In genomic region chr11:35286578-35287390, GRCm38 (mm10) we compare ENCODE assay signal across 28 mouse cellular contexts.
DNase-seq lines count a peak whose midpoint lies in the region; ATAC-seq and TF ChIP-seq lines count a peak whose summit lies in the region.
"Had no signal": no experiment of that assay in that cellular context is flagged by ENCODE, and none has a peak within 500 bp of the region (broad histone marks: within the 10 kb centered on the region; RNA-seq: fewer than 3 reads in every experiment).

No protein-coding gene starts in this region.

- WGBS in forebrain, embryonic 15.5 days = 34% methylated on average over 13 of the region's 13 CpGs
- 87% methylated on average over 13 of the region's 13 CpGs for WGBS in forebrain, embryonic 10.5 days
- WGBS in midbrain, embryonic 15.5 days = 60% methylated on average over 13 of the region's 13 CpGs
- WGBS in midbrain, embryonic 11.5 days = 86% methylated on average over 13 of the region's 13 CpGs
- WGBS in forebrain, embryonic 16.5 days = 24% methylated on average over 13 of the region's 13 CpGs

- H3K9ac ChIP-seq in forebrain, embryonic 15.5 days (replicated peaks) = no peak overlapping the region
- H3K9ac ChIP-seq in midbrain, embryonic 15.5 days = no peak overlapping the region
- no peak overlapping the region for H3K9ac ChIP-seq in midbrain, embryonic 11.5 days (ENCODE audit: low read length)
- no peak overlapping the region for H3K9ac ChIP-seq in forebrain, embryonic 16.5 days (replicated peaks; ENCODE audit: low read depth, low read length)
- H3K9ac ChIP-seq: limb, embryonic 12.5 days; liver, embryonic 15.5 days; lung, embryonic 14.5 days had no signal

- no peaks in the 10 kb centered on the region for H3K9me3 ChIP-seq in forebrain, embryonic 15.5 days
- H3K9me3 ChIP-seq in forebrain, embryonic 10.5 days = 0 out of 2 replicates have a peak, but pooled peaks cover 3% of the 10 kb centered on the region
- no peaks in the 10 kb centered on the region for H3K9me3 ChIP-seq in midbrain, embryonic 15.5 days
- H3K9me3 ChIP-seq in midbrain, embryonic 11.5 days (ENCODE audit: control insufficient read depth, low read length) = no peaks in the 10 kb centered on the region; the same call in 1 of the 2 replicates
- no peaks in the 10 kb centered on the region for H3K9me3 ChIP-seq in forebrain, embryonic 16.5 days (ENCODE audit: control insufficient read depth, low read length)
- H3K9me3 ChIP-seq: liver, embryonic 15.5 days; midbrain, embryonic 10.5 days had no signal

- H3K27me3 ChIP-seq in forebrain, embryonic 15.5 days = no peaks in the 10 kb centered on the region
- H3K27me3 ChIP-seq in forebrain, embryonic 10.5 days (ENCODE audit: poor library complexity, severe bottlenecking) = peaks cover 29% of the 10 kb centered on the region
- no peaks in the 10 kb centered on the region for H3K27me3 ChIP-seq in midbrain, embryonic 15.5 days (replicated peaks)
- 0 out of 2 replicates have a peak, but pooled peaks cover 3% of the 10 kb centered on the region for H3K27me3 ChIP-seq in midbrain, embryonic 11.5 days (ENCODE audit: control insufficient read depth, insufficient read depth, low read length)
- H3K27me3 ChIP-seq in forebrain, embryonic 16.5 days (replicated peaks; ENCODE audit: control insufficient read depth, insufficient read depth, low read length) = no peaks in the 10 kb centered on the region
- H3K27me3 ChIP-seq: limb, embryonic 12.5 days; liver, embryonic 15.5 days; Patski had no signal

- H3K4me1 ChIP-seq in forebrain, embryonic 15.5 days = peaks cover 42% of the 10 kb centered on the region
- peaks cover 27% of the 10 kb centered on the region for H3K4me1 ChIP-seq in forebrain, embryonic 10.5 days
- H3K4me1 ChIP-seq in midbrain, embryonic 15.5 days = peaks cover 16% of the 10 kb centered on the region
- peaks cover 10% of the 10 kb centered on the region for H3K4me1 ChIP-seq in midbrain, embryonic 11.5 days (ENCODE audit: control insufficient read depth, insufficient read depth, low read length)
- H3K4me1 ChIP-seq in forebrain, embryonic 16.5 days (replicated peaks; ENCODE audit: control insufficient read depth, insufficient read depth, low read length) = peaks cover 36% of the 10 kb centered on the region
- H3K4me1 ChIP-seq: liver, embryonic 15.5 days had no signal

- no peaks in the 10 kb centered on the region for H3K36me3 ChIP-seq in forebrain, embryonic 15.5 days
- H3K36me3 ChIP-seq in forebrain, embryonic 10.5 days (replicated peaks) = no peaks in the 10 kb centered on the region
- H3K36me3 ChIP-seq in midbrain, embryonic 15.5 days (replicated peaks) = no peaks in the 10 kb centered on the region
- no peaks in the 10 kb centered on the region for H3K36me3 ChIP-seq in midbrain, embryonic 11.5 days (ENCODE audit: control insufficient read depth, insufficient read depth, low read length)
- H3K36me3 ChIP-seq in forebrain, embryonic 16.5 days (ENCODE audit: control insufficient read depth, insufficient read depth) = no peaks in the 10 kb centered on the region
- H3K36me3 ChIP-seq: liver, embryonic 15.5 days; midbrain, embryonic 10.5 days had no signal

- DNase-seq in forebrain, embryonic 10.5 days (ENCODE audit: extremely low spot score, low spot score) = no peak
- no peak for DNase-seq in layer of hippocampus, adult 2 months (ENCODE audit: low spot score in 2 of 2)
- no peak for DNase-seq in layer of hippocampus, adult 9-10 months (ENCODE audit: low spot score)
- no peak for DNase-seq in midbrain, embryonic 11.5 days (ENCODE audit: low spot score, missing footprints)
- no peak for DNase-seq in cerebellum, adult 8-10 months
- DNase-seq: adrenal gland, postnatal 10 days; cerebellum, adult 11-12 months; gastrocnemius, postnatal 14 days; heart, postnatal 36 days; kidney, adult 8-10 months; kidney, postnatal 4 days; lung, embryonic 14.5 days; lung, postnatal 14 days; right cerebral cortex, postnatal 4 days; thymus, adult 18-20 months; thymus, postnatal 25 days had no signal

- H3K27ac ChIP-seq in forebrain, embryonic 15.5 days (replicated peaks) = peak overlapping the region; percentile 55
- no peak overlapping the region for H3K27ac ChIP-seq in forebrain, embryonic 10.5 days
- H3K27ac ChIP-seq in layer of hippocampus, adult 2 months = peak overlapping the region; percentile 84
- H3K27ac ChIP-seq in midbrain, embryonic 15.5 days = no peak overlapping the region
- no peak overlapping the region for H3K27ac ChIP-seq in midbrain, embryonic 11.5 days (ENCODE audit: low read depth, low read length)
- peak overlapping the region; percentile 49 for H3K27ac ChIP-seq in forebrain, embryonic 16.5 days (ENCODE audit: low read length)
- H3K27ac ChIP-seq: kidney, postnatal 0 days; limb, embryonic 12.5 days; liver, embryonic 15.5 days; midbrain, embryonic 10.5 days; stomach, postnatal 0 days had no signal

- TF ChIP-seq CTCF in layer of hippocampus, adult 2 months (conservative IDR thresholded peaks at IDR 0.05) = peak; percentile 17

- H3K4me2 ChIP-seq in forebrain, embryonic 15.5 days (replicated peaks) = no peak overlapping the region
- no peak overlapping the region for H3K4me2 ChIP-seq in midbrain, embryonic 15.5 days
- H3K4me2 ChIP-seq in midbrain, embryonic 11.5 days = no peak overlapping the region
- no peak overlapping the region; the same call in 1 of the 2 replicates for H3K4me2 ChIP-seq in forebrain, embryonic 16.5 days (ENCODE audit: low read length)
- H3K4me2 ChIP-seq: heart, embryonic 11.5 days; limb, embryonic 12.5 days; liver, embryonic 15.5 days; lung, embryonic 14.5 days had no signal

- ATAC-seq in forebrain, embryonic 15.5 days (replicated peaks) = peak; percentile 67
- 0 out of 2 replicates have a peak, but pooled peaks have one; percentile 27 for ATAC-seq in midbrain, embryonic 15.5 days (replicated peaks)
- ATAC-seq in midbrain, embryonic 11.5 days (ENCODE audit: low FRiP score) = no peak
- peak; percentile 77 for ATAC-seq in forebrain, embryonic 16.5 days
- ATAC-seq: intestine, embryonic 16.5 days; Patski had no signal

- H3K4me3 ChIP-seq in forebrain, embryonic 15.5 days = no peak overlapping the region
- H3K4me3 ChIP-seq in forebrain, embryonic 10.5 days = no peak overlapping the region
- H3K4me3 ChIP-seq in layer of hippocampus, adult 2 months = no peak overlapping the region
- no peak overlapping the region for H3K4me3 ChIP-seq in midbrain, embryonic 15.5 days
- no peak overlapping the region for H3K4me3 ChIP-seq in midbrain, embryonic 11.5 days (ENCODE audit: low read depth, low read length)
- no peak overlapping the region for H3K4me3 ChIP-seq in forebrain, embryonic 16.5 days (replicated peaks; ENCODE audit: low read length)
- H3K4me3 ChIP-seq: erythroblast, embryonic 14.5 days; limb, embryonic 12.5 days; liver, embryonic 15.5 days; midbrain, embryonic 10.5 days had no signal

Comparison
In these comparisons a context has a peak if more than half of its experiments do, and no peak if none do; other contexts are left out.
1. H3K27ac ChIP-seq: peak in forebrain, embryonic 15.5 days (single experiment), layer of hippocampus, adult 2 months (single experiment) and forebrain, embryonic 16.5 days (single experiment); none in forebrain, embryonic 10.5 days (single experiment), midbrain, embryonic 15.5 days (single experiment) and midbrain, embryonic 11.5 days (single experiment).